Mouse (Mus musculus): ENCODE data around the gene Nlrp6. TPM values are rescaled to one million over a fixed set of nuclear protein-coding genes. Genes with fewer than 3 reads are reported as not detected.
A peak's percentile ranks its signal among the peaks of the same experiment; 100 is the strongest.

The Nlrp6 gene
- polyA plus RNA-seq, 1 experiment from 2014 or later = 18.8 TPM

GRCm38 (mm10) chr7:140954733-140955071 is 34.0 kb downstream of the Nlrp6 start:
- DNase-seq = peak; percentile 83
- H3K9me3 ChIP-seq (ENCODE audit: low read length) = no peaks in the 10 kb centered on the region
- no peaks in the 10 kb centered on the region for H3K27me3 ChIP-seq (ENCODE audit: insufficient read depth, low read length)
- peak; percentile 59 for ATAC-seq
- WGBS (ENCODE audit: insufficient replicate concordance) = 3% methylated on average over 9 of the region's 9 CpGs
- peaks cover 9% of the 10 kb centered on the region for H3K36me3 ChIP-seq (replicated peaks; ENCODE audit: insufficient read depth, low read length)
- H3K4me3 ChIP-seq (ENCODE audit: low read depth, low read length) = peak overlapping the region; percentile 66
- peak overlapping the region; percentile 80 for H3K4me2 ChIP-seq (ENCODE audit: low read depth, low read length)
- TF ChIP-seq EP300 (IDR thresholded peaks at IDR 0.05; ENCODE audit: low read depth) (0 out of 2 replicates have a peak, but pooled peaks have one; percentile 29), CTCF (IDR thresholded peaks at IDR 0.05; ENCODE audit: low read depth) (no peak)
- peak overlapping the region; percentile 72 for H3K9ac ChIP-seq (replicated peaks)
- H3K27ac ChIP-seq (ENCODE audit: low read depth) = peak overlapping the region; percentile 86
- peaks cover 34% of the 10 kb centered on the region for H3K4me1 ChIP-seq (ENCODE audit: insufficient read depth)

- H3K27me3 ChIP-seq (ENCODE audit: insufficient read depth, low read length) = no peaks in the 10 kb centered on the region
- peak overlapping the region; percentile 72 for H3K9ac ChIP-seq (replicated peaks)
- H3K36me3 ChIP-seq (replicated peaks; ENCODE audit: insufficient read depth, low read length) = peaks cover 4% of the 10 kb centered on the region
- H3K4me2 ChIP-seq (ENCODE audit: low read depth, low read length) = peak overlapping the region; percentile 80
- no peaks in the 10 kb centered on the region for H3K9me3 ChIP-seq (ENCODE audit: low read length)
- TF ChIP-seq EP300 (IDR thresholded peaks at IDR 0.05; ENCODE audit: low read depth) (no peak), CTCF (IDR thresholded peaks at IDR 0.05; ENCODE audit: low read depth) (no peak)
- peak overlapping the region; percentile 86 for H3K27ac ChIP-seq (ENCODE audit: low read depth)
- WGBS (ENCODE audit: insufficient replicate concordance) = 0% methylated on average over 17 of the region's 17 CpGs
- peak overlapping the region; percentile 66 for H3K4me3 ChIP-seq (ENCODE audit: low read depth, low read length)
- ATAC-seq (peak; percentile 29), DNase-seq (peak; percentile 49)
- H3K4me1 ChIP-seq (ENCODE audit: insufficient read depth) = peaks cover 34% of the 10 kb centered on the region
Observed at GRCm38 (mm10) chr7:140955342-140955741, 34.6 kb downstream of the Nlrp6 start.

- Histone ChIP-seq H3K27me3 (ENCODE audit: insufficient read depth, low read length) (no peaks in the 10 kb centered on the region), H3K4me3 (ENCODE audit: low read depth, low read length) (peak within 1 kb of the TSS; percentile 66), H3K36me3 (replicated peaks; ENCODE audit: insufficient read depth, low read length) (0 out of 2 replicates have a peak, but pooled peaks cover 4% of the 10 kb centered on the region), H3K9me3 (ENCODE audit: low read length) (no peaks in the 10 kb centered on the region), H3K4me1 (ENCODE audit: insufficient read depth) (peaks cover 31% of the 10 kb centered on the region), H3K4me2 (ENCODE audit: low read depth, low read length) (peak within 1 kb of the TSS; percentile 80), H3K27ac (ENCODE audit: low read depth) (peak within 1 kb of the TSS; percentile 86), H3K9ac (replicated peaks) (peak within 1 kb of the TSS; percentile 72)
- whole genome bisulfite sequencing (ENCODE audit: insufficient replicate concordance) = 11% methylated on average over 11 of the region's 11 CpGs
- peak; percentile 43; the same call in 1 of the 2 replicates for TF ChIP-seq EP300 (IDR thresholded peaks at IDR 0.05; ENCODE audit: low read depth)
- TF ChIP-seq CTCF (IDR thresholded peaks at IDR 0.05; ENCODE audit: low read depth) = no peak
- peak; percentile 82 for ATAC-seq
- DNase-seq = peak; percentile 75
Observed at GRCm38 (mm10) chr7:140955758-140956555, 35.3 kb downstream of the Nlrp6 start, which contains the start of the genes Gm45717 and Ifitm2. Gene Gm45717 (minus strand): TSS chr7:140955937. Gene Ifitm2 (minus strand): TSS chr7:140955987.

GRCm38 (mm10) chr7:140956556-140956869 is 35.8 kb downstream of the Nlrp6 start:
- Histone ChIP-seq H3K9me3 (ENCODE audit: low read length) (no peaks in the 10 kb centered on the region), H3K27me3 (ENCODE audit: insufficient read depth, low read length) (no peaks in the 10 kb centered on the region), H3K4me2 (ENCODE audit: low read depth, low read length) (peak overlapping the region; percentile 80), H3K4me1 (ENCODE audit: insufficient read depth) (peaks cover 27% of the 10 kb centered on the region), H3K4me3 (ENCODE audit: low read depth, low read length) (peak overlapping the region; percentile 66; the same call in 1 of the 2 replicates), H3K9ac (replicated peaks) (0 out of 2 replicates have a peak overlapping the region, but pooled peaks have one; percentile 8), H3K36me3 (replicated peaks; ENCODE audit: insufficient read depth, low read length) (0 out of 2 replicates have a peak, but pooled peaks cover 4% of the 10 kb centered on the region), H3K27ac (ENCODE audit: low read depth) (peak overlapping the region; percentile 86)
- no peak; the same call in 1 of the 2 replicates for ATAC-seq
- 37% methylated on average over 6 of the region's 6 CpGs for WGBS (ENCODE audit: insufficient replicate concordance)
- TF ChIP-seq CTCF (IDR thresholded peaks at IDR 0.05; ENCODE audit: low read depth) (no peak), EP300 (IDR thresholded peaks at IDR 0.05; ENCODE audit: low read depth) (peak; percentile 72)
- DNase-seq = peak; percentile 57

- no peak overlapping the region for H3K27ac ChIP-seq (ENCODE audit: low read depth)
- no peak overlapping the region for H3K9ac ChIP-seq (replicated peaks)
- H3K9me3 ChIP-seq (ENCODE audit: low read length) = no peaks in the 10 kb centered on the region
- WGBS (ENCODE audit: insufficient replicate concordance) = 13% methylated on average over 9 of the region's 9 CpGs
- no peak overlapping the region for H3K4me2 ChIP-seq (ENCODE audit: low read depth, low read length)
- no peaks in the 10 kb centered on the region for H3K27me3 ChIP-seq (ENCODE audit: insufficient read depth, low read length)
- H3K4me1 ChIP-seq (ENCODE audit: insufficient read depth) = peaks cover 13% of the 10 kb centered on the region
- no peak overlapping the region for H3K4me3 ChIP-seq (ENCODE audit: low read depth, low read length)
- no peaks in the 10 kb centered on the region for H3K36me3 ChIP-seq (replicated peaks; ENCODE audit: insufficient read depth, low read length)
- peak; percentile 69 for TF ChIP-seq CTCF (IDR thresholded peaks at IDR 0.05; ENCODE audit: low read depth)
- no peak for TF ChIP-seq EP300 (IDR thresholded peaks at IDR 0.05; ENCODE audit: low read depth)
- DNase-seq (peak; percentile 62), ATAC-seq (no peak)
Observed at GRCm38 (mm10) chr7:140959181-140959901, 38.6 kb downstream of the Nlrp6 start.

- H3K9ac ChIP-seq (replicated peaks) = no peak overlapping the region
- H3K36me3 ChIP-seq (replicated peaks; ENCODE audit: insufficient read depth, low read length) = no peaks in the 10 kb centered on the region
- H3K4me3 ChIP-seq (ENCODE audit: low read depth, low read length) = no peak overlapping the region
- WGBS (ENCODE audit: insufficient replicate concordance) = 63% methylated on average over 5 of the region's 5 CpGs
- ATAC-seq (no peak), DNase-seq (no peak)
- TF ChIP-seq EP300 (IDR thresholded peaks at IDR 0.05; ENCODE audit: low read depth) = no peak
- no peak for TF ChIP-seq CTCF (IDR thresholded peaks at IDR 0.05; ENCODE audit: low read depth)
- H3K4me1 ChIP-seq (ENCODE audit: insufficient read depth) = peaks cover 10% of the 10 kb centered on the region
- H3K4me2 ChIP-seq (ENCODE audit: low read depth, low read length) = no peak overlapping the region
- no peak overlapping the region for H3K27ac ChIP-seq (ENCODE audit: low read depth)
- H3K9me3 ChIP-seq (ENCODE audit: low read length) = no peaks in the 10 kb centered on the region
- no peaks in the 10 kb centered on the region for H3K27me3 ChIP-seq (ENCODE audit: insufficient read depth, low read length)
Observed at GRCm38 (mm10) chr7:140960026-140960425, 39.3 kb downstream of the Nlrp6 start.
